Mouse (Mus musculus) cerebral cortex, adult 2 months (tissue): ENCODE data around the gene Rab20.

ENCODE experiments used
- WGBS: fragments of 180-500 bp; shearing (Covaris S2); methylation state at CpG from one replicate; pipeline ENCODE4 v1.1.7; 2018; 5-methylcytosine and 5-hydroxymethylcytosine counted together

The Rab20 gene

GRCm38 (mm10) chr8:11454228-11454627, 24.3 kb downstream of the Rab20 start:
- whole genome bisulfite sequencing: 68% methylated on average over 12 of the region's 12 CpGs

- 32% methylated on average over 4 of the region's 4 CpGs for WGBS
These were observed 25.5 kb downstream of the Rab20 start for GRCm38 (mm10) chr8:11452974-11453373.

GRCm38 (mm10) chr8:11452559-11452958, 26.0 kb downstream of the Rab20 start:
- 40% methylated on average over 3 of the region's 3 CpGs for WGBS

GRCm38 (mm10) chr8:11452152-11452551, 26.4 kb downstream of the Rab20 start:
- WGBS: 94% methylated on average over 1 of the region's 1 CpGs

- WGBS: 47% methylated on average over 8 of the region's 8 CpGs
These were observed 28.1 kb downstream of the Rab20 start for GRCm38 (mm10) chr8:11450184-11451113.

- 85% methylated on average over 23 of the region's 23 CpGs for WGBS
These were observed 30.5 kb downstream of the Rab20 start for GRCm38 (mm10) chr8:11447910-11448570.

DNA sequence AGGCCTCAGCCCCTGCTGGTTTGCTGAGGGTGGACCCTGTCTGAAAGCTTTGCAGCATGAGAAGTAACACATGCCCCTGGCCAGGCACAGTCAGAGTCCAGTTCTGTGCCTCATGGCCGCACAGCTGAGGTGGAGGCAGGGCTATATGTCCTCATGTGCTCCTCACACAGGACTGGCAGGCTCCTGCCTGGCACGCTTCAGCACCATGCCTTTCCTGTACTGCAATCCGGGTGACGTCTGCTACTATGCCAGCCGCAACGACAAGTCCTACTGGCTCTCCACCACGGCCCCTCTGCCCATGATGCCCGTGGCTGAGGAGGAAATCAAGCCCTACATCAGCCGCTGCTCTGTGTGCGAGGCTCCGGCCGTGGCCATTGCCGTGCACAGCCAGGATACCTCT, 32.7 kb downstream of the Rab20 start:
- 92% methylated on average over 13 of the region's 13 CpGs for WGBS

GRCm38 (mm10) chr8:11444216-11444615, 34.3 kb downstream of the Rab20 start:
- 88% methylated on average over 7 of the region's 7 CpGs for WGBS

DNA sequence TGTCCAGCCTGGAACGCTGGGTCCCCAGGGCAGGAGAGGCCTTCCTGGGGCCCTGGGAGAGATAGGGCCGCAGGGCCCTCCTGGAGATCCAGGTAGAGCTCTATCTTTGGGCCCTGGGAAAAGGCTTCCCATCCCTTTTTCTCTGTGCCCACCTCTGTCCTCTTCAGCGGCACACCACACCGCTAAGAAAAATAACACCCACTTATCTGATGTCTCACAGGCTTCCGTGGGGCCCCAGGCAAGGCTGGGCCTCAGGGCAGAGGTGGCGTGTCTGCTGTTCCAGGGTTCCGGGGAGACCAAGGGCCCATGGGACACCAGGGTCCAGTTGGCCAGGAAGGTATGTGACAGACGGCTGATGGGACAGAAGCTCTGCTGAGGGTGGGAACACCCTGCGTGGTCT, 34.9 kb downstream of the Rab20 start:
- 87% methylated on average over 9 of the region's 9 CpGs for WGBS

DNA sequence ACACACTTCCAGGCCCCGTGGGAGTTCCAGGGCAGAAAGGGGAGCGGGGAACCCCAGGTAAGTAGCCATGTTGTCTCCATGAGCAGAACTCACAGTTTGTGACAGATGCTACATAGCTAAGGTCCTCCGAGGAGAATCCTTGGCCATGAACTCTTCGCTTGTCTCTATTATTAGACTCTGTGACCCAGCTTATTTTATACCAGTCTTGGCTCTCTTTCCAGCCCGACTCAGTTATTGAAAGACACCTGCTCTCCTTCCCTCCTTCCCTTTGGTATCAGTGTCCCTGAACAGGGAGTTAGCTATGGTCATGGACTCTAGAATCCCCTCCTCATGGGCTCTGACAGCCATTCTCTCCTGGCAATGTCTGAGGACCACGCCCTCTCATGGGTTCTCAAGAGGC, 37.2 kb downstream of the Rab20 start:
- WGBS: 90% methylated on average over 6 of the region's 6 CpGs

GRCm38 (mm10) chr8:11437862-11438261, 40.6 kb downstream of the Rab20 start:
- WGBS: 63% methylated on average over 12 of the region's 12 CpGs

GRCm38 (mm10) chr8:11430688-11431087, 47.8 kb downstream of the Rab20 start:
- 74% methylated on average over 5 of the region's 5 CpGs for WGBS

DNA sequence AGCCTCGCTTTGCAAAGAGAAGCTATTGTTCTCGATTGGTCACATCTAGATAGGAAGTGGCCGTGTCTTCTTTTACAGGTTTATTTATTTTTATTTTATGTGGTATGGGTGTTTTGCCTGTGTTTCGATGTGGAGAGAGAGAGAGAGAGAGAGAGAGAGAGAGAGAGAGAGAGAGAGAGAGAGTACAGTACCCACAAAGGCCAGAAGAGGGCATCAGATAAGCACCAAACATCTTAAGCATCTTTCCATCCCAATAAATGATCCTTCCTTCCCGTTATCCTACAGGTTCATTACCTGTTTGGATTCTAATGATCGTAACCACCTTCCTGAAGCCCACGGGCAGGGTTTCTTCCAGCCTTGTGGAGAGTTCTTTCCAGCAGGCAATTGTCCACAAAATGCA, 55.4 kb downstream of the Rab20 start:
- WGBS: 61% methylated on average over 7 of the region's 7 CpGs

DNA sequence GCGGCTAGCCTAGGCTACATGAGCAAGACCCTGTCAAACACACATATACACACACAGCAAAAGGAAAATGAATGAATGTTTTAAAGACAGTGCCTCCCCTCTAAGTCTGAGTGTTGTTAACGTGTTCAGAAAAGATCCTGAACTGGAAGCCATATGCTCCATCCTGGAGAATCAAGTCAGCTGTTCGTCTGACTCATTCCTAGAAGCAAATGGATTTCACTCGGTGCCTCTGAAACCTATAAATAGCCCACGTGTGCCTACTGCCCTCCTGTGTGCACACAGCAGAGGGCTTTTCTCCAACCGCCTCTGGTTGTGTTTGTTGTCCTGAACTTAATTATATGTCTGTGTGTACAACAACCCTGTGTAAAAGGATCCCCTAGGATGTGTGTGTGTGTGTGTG, 56.5 kb downstream of the Rab20 start:
- WGBS: 41% methylated on average over 6 of the region's 6 CpGs

DNA sequence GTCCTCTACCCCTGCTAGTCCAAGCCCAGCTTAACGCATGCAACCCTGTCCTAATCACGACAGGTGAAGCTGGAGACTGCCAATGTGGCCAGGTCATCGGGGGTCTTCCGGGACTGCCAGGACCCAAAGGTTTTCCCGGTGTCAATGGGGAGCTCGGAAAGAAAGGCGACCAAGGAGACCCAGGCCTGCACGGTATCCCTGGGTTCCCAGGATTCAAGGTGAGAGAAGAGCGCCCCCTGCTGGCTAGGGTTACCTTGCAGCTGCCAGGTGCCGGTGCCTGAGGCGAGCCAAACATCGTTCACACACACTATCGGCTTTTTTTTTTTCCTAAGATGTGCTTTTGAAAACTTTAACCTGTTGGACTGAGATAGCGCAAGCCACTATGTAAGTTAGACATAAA, 57.4 kb downstream of the Rab20 start:
- WGBS: 49% methylated on average over 14 of the region's 14 CpGs

DNA sequence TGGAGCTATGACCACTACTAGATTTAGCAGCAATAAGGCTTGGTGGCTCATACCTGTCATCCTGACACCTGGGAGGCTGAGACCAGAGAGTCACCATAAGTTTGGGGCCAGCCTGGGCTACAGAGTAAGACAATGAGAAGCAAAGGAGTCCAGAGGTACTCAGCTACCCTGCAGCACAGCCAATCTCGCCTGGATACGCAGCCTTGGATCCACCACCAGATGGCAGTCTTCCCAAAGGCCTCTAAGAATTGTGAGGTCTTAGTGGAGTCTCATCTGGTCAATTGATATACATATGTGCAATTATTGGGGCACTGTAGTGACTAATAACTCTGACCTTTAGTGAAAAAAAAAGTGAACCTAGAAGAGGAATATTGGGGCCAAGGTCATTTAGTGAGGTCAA, 58.9 kb downstream of the Rab20 start:
- 19% methylated on average over 2 of the region's 2 CpGs for WGBS

DNA sequence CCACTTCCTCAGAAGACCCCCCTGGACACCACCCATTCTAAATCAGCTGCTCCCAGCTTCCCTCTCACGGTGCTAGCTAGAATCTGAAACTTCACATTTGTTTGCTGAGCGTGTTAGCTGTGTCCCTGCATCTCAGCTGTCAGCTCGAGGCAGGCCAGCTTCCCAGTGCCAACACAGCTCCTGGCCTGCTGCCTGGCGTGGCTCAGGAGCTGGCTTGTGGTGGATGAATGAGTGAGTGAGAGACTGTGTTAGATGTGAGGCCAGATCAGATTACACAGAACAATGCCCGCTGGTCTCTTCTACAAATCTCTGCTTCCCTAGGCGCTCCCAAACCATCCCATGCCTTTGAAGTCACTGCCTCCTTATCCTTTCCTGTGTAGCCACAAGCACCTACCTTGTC, 59.3 kb downstream of the Rab20 start:
- WGBS: 11% methylated on average over 6 of the region's 6 CpGs

GRCm38 (mm10) chr8:11417762-11418161, 60.7 kb downstream of the Rab20 start:
- 35% methylated on average over 13 of the region's 13 CpGs for WGBS

GRCm38 (mm10) chr8:11415089-11415488, 63.4 kb downstream of the Rab20 start:
- WGBS: 83% methylated on average over 10 of the region's 10 CpGs

GRCm38 (mm10) chr8:11414304-11414703, 64.2 kb downstream of the Rab20 start:
- 28% methylated on average over 8 of the region's 8 CpGs for WGBS

DNA sequence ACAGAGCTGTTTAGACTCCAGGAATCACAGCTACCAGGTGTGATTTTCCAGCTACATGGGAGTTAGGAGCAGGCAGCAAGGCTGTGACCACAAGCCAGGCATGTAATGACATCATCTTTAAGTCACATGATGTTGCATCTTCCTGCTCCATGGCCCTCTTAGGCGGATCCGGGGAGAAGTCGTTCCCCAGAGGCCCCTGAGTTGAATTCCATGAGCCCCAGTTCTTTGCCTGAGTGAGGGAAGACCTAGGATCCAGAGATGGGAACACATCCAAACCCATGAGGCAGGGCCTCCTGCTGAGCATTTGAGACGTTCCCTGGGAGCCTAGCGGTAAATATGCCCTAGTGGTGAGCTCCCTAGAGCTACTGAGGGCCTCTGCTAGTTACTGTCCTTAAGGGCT, 66.1 kb downstream of the Rab20 start:
- 49% methylated on average over 5 of the region's 5 CpGs for WGBS

DNA sequence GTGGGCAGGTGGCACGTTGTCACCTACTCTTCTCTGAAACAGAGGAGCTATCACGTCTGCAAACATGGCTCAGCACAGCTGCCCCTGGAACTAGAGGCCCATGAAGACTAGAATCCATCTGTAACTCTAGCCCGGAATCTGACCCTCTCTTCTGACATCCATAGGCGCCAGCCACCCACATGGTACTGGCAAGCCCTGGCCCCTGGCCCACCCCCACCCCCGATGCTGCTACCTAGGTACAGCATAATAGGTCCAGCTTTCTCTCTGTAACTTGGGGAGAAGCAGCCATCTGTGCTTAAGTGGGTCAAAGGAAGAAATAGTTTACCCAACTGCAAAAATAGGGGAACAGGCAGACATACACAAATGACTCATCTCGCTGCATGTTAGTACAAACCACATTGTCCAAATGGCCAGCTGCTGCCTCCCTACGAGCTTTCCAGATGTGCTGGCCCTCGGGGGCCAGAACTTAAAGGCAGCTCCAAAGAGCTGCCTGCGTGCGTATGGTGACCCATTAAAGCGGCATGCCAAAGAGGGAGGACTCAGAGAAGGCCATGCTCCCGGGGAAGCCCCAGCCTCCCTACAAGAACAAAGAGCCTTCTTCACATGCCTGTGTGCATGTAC, 66.9 kb downstream of the Rab20 start:
- WGBS: 54% methylated on average over 12 of the region's 12 CpGs
